Mouse (Mus musculus): Measurements from ENCODE around the gene Ppp1r26.

DNA sequence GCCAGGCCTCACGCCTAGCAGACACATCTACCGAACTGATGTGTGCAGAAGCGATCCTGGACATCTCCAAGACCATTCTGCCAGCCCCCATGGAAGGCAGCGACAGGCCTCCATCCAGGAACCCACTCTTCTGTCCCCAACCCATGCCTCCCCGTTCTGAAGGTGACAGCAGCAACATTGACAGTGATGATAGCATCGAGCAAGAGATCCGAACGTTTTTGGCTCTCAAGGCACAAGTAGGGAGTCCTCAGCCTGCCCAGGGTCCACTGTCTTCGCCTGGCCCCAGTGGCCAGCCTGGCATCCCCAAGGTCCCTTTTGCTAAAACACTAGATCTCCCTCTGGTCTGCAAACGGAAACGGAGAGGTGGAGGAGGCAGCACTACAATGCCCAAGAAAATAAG, 5.1 kb downstream of the Ppp1r26 start:
- TF ChIP-seq CTCF (IDR thresholded peaks at IDR 0.05; ENCODE audit: borderline replicate concordance, insufficient read depth, low read depth, low read length) (no peak), POLR2A (IDR thresholded peaks at IDR 0.05; ENCODE audit: borderline replicate concordance, insufficient read depth, low read length) (no peak)
